Mouse (Mus musculus) thymus, postnatal 14 days (tissue): Measurements from ENCODE around the gene Gm45233.
A peak's percentile ranks its signal among the peaks of the same experiment; 100 is the strongest.
"Not testable (repeated sequence)": the region's sequence is repeated elsewhere in the genome, so short reads cannot be mapped to it uniquely, and the experiment has no call there.

Experiments used
- DNase-seq: peaks from one replicate; pipeline ENCODE4 v3.0.0; 2021

Gene Gm45233

GRCm38 (mm10) chr7:43443917-43444293, at the start of gene Gm45233, which contains the start of gene Etfb:
TSS of gene Gm45233 (plus strand) at chr7:43444128.
TSS of gene Etfb (plus strand) at chr7:43444083.
- DNase-seq, result peak; percentile 90

- no peak for DNase-seq
These were observed 44.4 kb upstream of the Gm45233 start for GRCm38 (mm10) chr7:43399501-43399900.

GRCm38 (mm10) chr7:43402718-43403117, 41.2 kb upstream of the Gm45233 start:
- DNase-seq, result no peak

- DNase-seq, result no peak
These were observed 36.4 kb upstream of the Gm45233 start for GRCm38 (mm10) chr7:43407573-43407972.

- DNase-seq, result no peak
These were observed 35.8 kb upstream of the Gm45233 start, which contains the start of gene Siglecg for GRCm38 (mm10) chr7:43408131-43408553. TSS of gene Siglecg (plus strand) at chr7:43408204.

- no peak for DNase-seq
These were observed 34.8 kb upstream of the Gm45233 start for GRCm38 (mm10) chr7:43409084-43409483.

GRCm38 (mm10) chr7:43411724-43412123, 32.2 kb upstream of the Gm45233 start:
- DNase-seq, result not testable (repeated sequence)

GRCm38 (mm10) chr7:43417298-43417697, 26.6 kb upstream of the Gm45233 start:
- DNase-seq, result no peak

GRCm38 (mm10) chr7:43422995-43423617, 20.8 kb upstream of the Gm45233 start:
- DNase-seq, result peak; percentile 83

GRCm38 (mm10) chr7:43423991-43424625, 19.8 kb upstream of the Gm45233 start:
- DNase-seq, result no peak

- no peak for DNase-seq
These were observed 16.5 kb upstream of the Gm45233 start, which contains the start of gene Lim2 for GRCm38 (mm10) chr7:43427406-43427805. TSS of gene Lim2 (plus strand) at chr7:43427670.

- no peak for DNase-seq
These were observed 14.4 kb upstream of the Gm45233 start for GRCm38 (mm10) chr7:43429500-43429899.

GRCm38 (mm10) chr7:43432891-43433290, 11.0 kb upstream of the Gm45233 start:
- no peak for DNase-seq

- no peak for DNase-seq
These were observed 9.3 kb upstream of the Gm45233 start for GRCm38 (mm10) chr7:43434676-43435075.

- DNase-seq, result no peak
These were observed 7.3 kb upstream of the Gm45233 start, which contains the start of gene Nkg7 for GRCm38 (mm10) chr7:43436341-43437255. TSS of gene Nkg7 (plus strand) at chr7:43437073.

- no peak for DNase-seq
These were observed 5.3 kb upstream of the Gm45233 start for GRCm38 (mm10) chr7:43438611-43439010.

GRCm38 (mm10) chr7:43440482-43440881, 3.4 kb upstream of the Gm45233 start, which contains the start of gene Cldnd2:
TSS of gene Cldnd2 (plus strand) at chr7:43440782.
- DNase-seq, result no peak

GRCm38 (mm10) chr7:43441071-43441470, 2.9 kb upstream of the Gm45233 start:
- no peak for DNase-seq

GRCm38 (mm10) chr7:43442684-43443083, 1.2 kb upstream of the Gm45233 start:
- DNase-seq, result peak; percentile 19

- DNase-seq, result peak; percentile 84
These were observed 607 bp upstream of the Gm45233 start for GRCm38 (mm10) chr7:43443126-43443916.

- DNase-seq, result no peak
These were observed 3.9 kb downstream of the Gm45233 start for GRCm38 (mm10) chr7:43447801-43448200.

- DNase-seq, result no peak
These were observed 4.3 kb downstream of the Gm45233 start for GRCm38 (mm10) chr7:43448246-43448645.
